Mouse (Mus musculus): Measurements from ENCODE around the gene Chrm1. TPM values are rescaled to one million over a fixed set of nuclear protein-coding genes. Genes with fewer than 3 reads are reported as not detected.
A peak's percentile ranks its signal among the peaks of the same experiment; 100 is the strongest.
"Not testable (repeated sequence)": the region's sequence is repeated elsewhere in the genome, so short reads cannot be mapped to it uniquely, and the experiment has no call there.

The Chrm1 gene
- polyA plus RNA-seq, 1 experiment from 2014 or later = 0.45 TPM

DNA sequence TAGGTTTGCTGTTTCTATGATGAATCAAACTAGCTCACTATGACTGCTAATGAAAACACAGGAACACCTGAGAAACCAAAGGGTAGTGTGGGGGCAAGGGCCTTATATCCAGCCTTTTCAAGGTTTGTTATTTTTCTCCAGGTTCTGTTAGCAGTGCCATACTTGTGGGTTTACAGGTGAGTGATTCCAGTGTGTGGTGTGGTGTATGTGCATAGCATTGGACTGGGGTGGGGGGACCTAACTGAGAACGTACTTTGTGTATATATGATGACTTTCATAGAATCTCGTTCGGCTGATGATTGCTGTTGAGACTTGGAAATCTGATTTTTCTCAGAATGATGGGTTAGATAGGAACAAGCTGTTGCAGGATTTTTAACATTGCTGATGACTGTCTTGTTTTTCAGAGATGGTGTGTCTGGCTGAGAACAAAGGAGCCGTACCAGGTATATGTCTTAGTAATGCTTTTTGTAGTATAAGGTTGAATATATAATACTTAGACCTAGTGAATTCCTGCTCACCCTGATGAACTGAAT, 61.6 kb downstream of the Chrm1 start:
- no peak for DNase-seq
- peak overlapping the region; percentile 56 for H3K4me3 ChIP-seq (replicated peaks; ENCODE audit: low read depth, low read length)
- no peaks in the 10 kb centered on the region for H3K27me3 ChIP-seq (ENCODE audit: control insufficient read depth, insufficient read depth, low read length)
- H3K36me3 ChIP-seq (ENCODE audit: control insufficient read depth, insufficient read depth, low read length) = peaks cover 28% of the 10 kb centered on the region
- no peaks in the 10 kb centered on the region for H3K9me3 ChIP-seq (ENCODE audit: control insufficient read depth, low read length)
- H3K4me1 ChIP-seq (ENCODE audit: control insufficient read depth, insufficient read depth, low read length) = peaks cover 33% of the 10 kb centered on the region
- H3K27ac ChIP-seq (replicated peaks; ENCODE audit: low read depth, low read length) = no peak overlapping the region
- peak overlapping the region; percentile 84 for H3K4me2 ChIP-seq (ENCODE audit: low read length)
- H3K9ac ChIP-seq (replicated peaks; ENCODE audit: low read length) = peak overlapping the region; percentile 75; the same call in 1 of the 2 replicates
- ATAC-seq (ENCODE audit: low FRiP score, low TSS enrichment) = no peak
- 51% methylated on average over 4 of the region's 4 CpGs for WGBS

DNA sequence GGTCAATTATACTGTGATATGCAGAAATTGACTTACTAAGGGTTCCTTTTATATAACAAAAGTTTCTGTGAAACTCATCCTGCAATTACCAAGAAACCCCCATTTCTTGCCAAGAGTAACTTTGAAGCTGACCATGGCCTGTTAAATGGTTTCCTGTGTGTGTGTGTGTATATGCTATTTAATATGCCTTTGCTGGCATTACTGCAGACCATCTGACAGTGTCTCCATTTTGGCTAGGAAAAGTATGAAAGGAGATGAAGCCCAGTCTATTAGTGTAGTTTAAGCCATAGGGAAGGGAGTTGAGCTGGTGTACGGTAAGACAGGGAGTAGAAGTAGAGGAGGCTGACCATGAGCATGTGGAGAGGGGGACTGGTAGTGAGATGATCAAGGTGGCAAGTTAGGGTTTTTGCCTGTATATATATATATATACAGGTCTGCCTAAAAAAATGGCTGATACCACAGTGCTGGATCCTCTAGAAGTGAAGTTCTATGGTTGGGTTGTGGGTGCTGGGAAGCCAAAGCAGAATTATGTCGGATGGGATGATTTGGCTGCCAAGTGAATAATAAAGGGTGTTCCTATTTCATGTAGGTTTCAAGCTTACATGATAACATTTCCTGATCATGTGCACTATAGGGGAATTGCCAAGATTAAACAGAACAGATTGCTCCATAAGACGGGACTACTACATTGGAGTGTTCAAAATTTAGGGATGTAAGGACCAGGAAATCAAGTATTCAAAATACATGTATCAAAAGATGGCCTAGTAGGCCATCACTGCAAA, 63.2 kb downstream of the Chrm1 start:
- no peaks in the 10 kb centered on the region for H3K27me3 ChIP-seq (ENCODE audit: control insufficient read depth, insufficient read depth, low read length)

GRCm38 (mm10) chr19:8727495-8728114, 64.0 kb downstream of the Chrm1 start:
- H3K4me3 ChIP-seq (replicated peaks; ENCODE audit: low read depth, low read length) = no peak overlapping the region
- H3K27ac ChIP-seq (replicated peaks; ENCODE audit: low read depth, low read length) = no peak overlapping the region
- 37% methylated on average over 5 of the region's 5 CpGs for WGBS
- no peaks in the 10 kb centered on the region for H3K27me3 ChIP-seq (ENCODE audit: control insufficient read depth, insufficient read depth, low read length)
- peaks cover 19% of the 10 kb centered on the region for H3K4me1 ChIP-seq (ENCODE audit: control insufficient read depth, insufficient read depth, low read length)
- H3K9ac ChIP-seq (replicated peaks; ENCODE audit: low read length) = no peak overlapping the region
- peaks cover 28% of the 10 kb centered on the region for H3K36me3 ChIP-seq (ENCODE audit: control insufficient read depth, insufficient read depth, low read length)
- no peaks in the 10 kb centered on the region for H3K9me3 ChIP-seq (ENCODE audit: control insufficient read depth, low read length)
- H3K4me2 ChIP-seq (ENCODE audit: low read length) = no peak overlapping the region
- DNase-seq = no peak
- ATAC-seq (ENCODE audit: low FRiP score, low TSS enrichment) = no peak

More for the DNA sequence above, 63.2 kb downstream of the Chrm1 start:
- H3K9ac ChIP-seq (replicated peaks; ENCODE audit: low read length) = no peak overlapping the region
- H3K4me2 ChIP-seq (ENCODE audit: low read length) = no peak overlapping the region
- no peak overlapping the region for H3K4me3 ChIP-seq (replicated peaks; ENCODE audit: low read depth, low read length)
- peaks cover 27% of the 10 kb centered on the region for H3K4me1 ChIP-seq (ENCODE audit: control insufficient read depth, insufficient read depth, low read length)
- DNase-seq = no peak
- no peaks in the 10 kb centered on the region for H3K9me3 ChIP-seq (ENCODE audit: control insufficient read depth, low read length)
- no peak for ATAC-seq (ENCODE audit: low FRiP score, low TSS enrichment)
- 19% methylated on average over 3 of the region's 3 CpGs for WGBS
- peaks cover 28% of the 10 kb centered on the region for H3K36me3 ChIP-seq (ENCODE audit: control insufficient read depth, insufficient read depth, low read length)
- H3K27ac ChIP-seq (replicated peaks; ENCODE audit: low read depth, low read length) = no peak overlapping the region

- not testable (repeated sequence) for H3K9me3 ChIP-seq (ENCODE audit: control insufficient read depth, low read length); H3K27me3 ChIP-seq (ENCODE audit: control insufficient read depth, insufficient read depth, low read length); DNase-seq; H3K4me3 ChIP-seq (replicated peaks; ENCODE audit: low read depth, low read length); H3K27ac ChIP-seq (replicated peaks; ENCODE audit: low read depth, low read length); ATAC-seq (ENCODE audit: low FRiP score, low TSS enrichment); H3K4me2 ChIP-seq (ENCODE audit: low read length); H3K9ac ChIP-seq (replicated peaks; ENCODE audit: low read length)
- Histone ChIP-seq H3K4me1 (ENCODE audit: control insufficient read depth, insufficient read depth, low read length) (peaks cover 19% of the 10 kb centered on the region), H3K36me3 (ENCODE audit: control insufficient read depth, insufficient read depth, low read length) (peaks cover 28% of the 10 kb centered on the region)
- 57% methylated on average over 3 of the region's 3 CpGs for WGBS
Observed at GRCm38 (mm10) chr19:8728335-8729099, 64.9 kb downstream of the Chrm1 start.

Other genes with a start within 250 kb of the Chrm1 start
- 4.5 and 6.4 TPM in 2 replicates for gene Slc22a8, start 72.5 kb upstream of the Chrm1 start, polyA plus RNA-seq (2014; fragmentation: Nextera tagmentation; extraction: Ambion mirVana)
- gene Slc22a6, start 45.8 kb upstream of the Chrm1 start, polyA plus RNA-seq (2014; fragmentation: Nextera tagmentation; extraction: Ambion mirVana) = 8.0 TPM in 1 of 2 replicates, not detected in the other
- gene Slc3a2, start 59.6 kb downstream of the Chrm1 start, polyA plus RNA-seq (2014; fragmentation: Nextera tagmentation; extraction: Ambion mirVana) = 157 TPM in 2 replicates
- 89.1 and 95.7 TPM in 2 replicates for gene Wdr74, start 72.0 kb downstream of the Chrm1 start, polyA plus RNA-seq (2014; fragmentation: Nextera tagmentation; extraction: Ambion mirVana)
- gene 1700092M07Rik, start 76.9 kb downstream of the Chrm1 start, polyA plus RNA-seq (2014; fragmentation: Nextera tagmentation; extraction: Ambion mirVana) = 0.97 and 1.1 TPM in 2 replicates
- gene Stx5a, start 77.6 kb downstream of the Chrm1 start, polyA plus RNA-seq (2014; fragmentation: Nextera tagmentation; extraction: Ambion mirVana) = 102 and 110 TPM in 2 replicates
- gene Nxf1, start 93.3 kb downstream of the Chrm1 start, polyA plus RNA-seq (2014; fragmentation: Nextera tagmentation; extraction: Ambion mirVana) = 146 and 171 TPM in 2 replicates
- gene Tmem223, start 107.2 kb downstream of the Chrm1 start, polyA plus RNA-seq (2014; fragmentation: Nextera tagmentation; extraction: Ambion mirVana) = 270 and 278 TPM in 2 replicates
- 24.8 and 32.4 TPM in 2 replicates for gene Tmem179b, start 110.7 kb downstream of the Chrm1 start, polyA plus RNA-seq (2014; fragmentation: Nextera tagmentation; extraction: Ambion mirVana)
- gene Taf6l, start 122.6 kb downstream of the Chrm1 start, polyA plus RNA-seq (2014; fragmentation: Nextera tagmentation; extraction: Ambion mirVana) = 18.0 and 21.0 TPM in 2 replicates
- gene Polr2g, start 134.8 kb downstream of the Chrm1 start, polyA plus RNA-seq (2014; fragmentation: Nextera tagmentation; extraction: Ambion mirVana) = 156 and 165 TPM in 2 replicates
- 7.2 and 7.9 TPM in 2 replicates for gene Zbtb3, start 138.8 kb downstream of the Chrm1 start, polyA plus RNA-seq (2014; fragmentation: Nextera tagmentation; extraction: Ambion mirVana)
- 37.5 and 55.8 TPM in 2 replicates for gene Ttc9c, start 155.5 kb downstream of the Chrm1 start, polyA plus RNA-seq (2014; fragmentation: Nextera tagmentation; extraction: Ambion mirVana)
- gene Hnrnpul2, start 156.2 kb downstream of the Chrm1 start, polyA plus RNA-seq (2014; fragmentation: Nextera tagmentation; extraction: Ambion mirVana) = 8.8 and 9.6 TPM in 2 replicates
- gene AC129217.1, start 166.0 kb downstream of the Chrm1 start, polyA plus RNA-seq (2014; fragmentation: Nextera tagmentation; extraction: Ambion mirVana) = not detected in 2 replicates
- gene Bscl2, start 173.7 kb downstream of the Chrm1 start, polyA plus RNA-seq (2014; fragmentation: Nextera tagmentation; extraction: Ambion mirVana) = 78.2 and 98.7 TPM in 2 replicates
- 466 and 598 TPM in 2 replicates for gene Gng3, start 175.4 kb downstream of the Chrm1 start, polyA plus RNA-seq (2014; fragmentation: Nextera tagmentation; extraction: Ambion mirVana)
- 0.28 and 0.62 TPM in 2 replicates for gene Lrrn4cl, start 187.0 kb downstream of the Chrm1 start, polyA plus RNA-seq (2014; fragmentation: Nextera tagmentation; extraction: Ambion mirVana)
- 139 and 154 TPM in 2 replicates for gene Ubxn1, start 207.7 kb downstream of the Chrm1 start, polyA plus RNA-seq (2014; fragmentation: Nextera tagmentation; extraction: Ambion mirVana)
- 61.3 and 62.6 TPM in 2 replicates for gene Uqcc3, start 217.1 kb downstream of the Chrm1 start, polyA plus RNA-seq (2014; fragmentation: Nextera tagmentation; extraction: Ambion mirVana)
- gene Lbhd1, start 219.9 kb downstream of the Chrm1 start, polyA plus RNA-seq (2014; fragmentation: Nextera tagmentation; extraction: Ambion mirVana) = 34.9 and 38.0 TPM in 2 replicates
- not detected in 2 replicates for gene Gm49403, start 220.1 kb downstream of the Chrm1 start, polyA plus RNA-seq (2014; fragmentation: Nextera tagmentation; extraction: Ambion mirVana)
- gene 1810009A15Rik, start 225.1 kb downstream of the Chrm1 start, polyA plus RNA-seq (2014; fragmentation: Nextera tagmentation; extraction: Ambion mirVana) = 40.4 and 43.1 TPM in 2 replicates
- gene Gm49416, start 225.1 kb downstream of the Chrm1 start, polyA plus RNA-seq (2014; fragmentation: Nextera tagmentation; extraction: Ambion mirVana) = 0.30 TPM in 1 of 2 replicates, not detected in the other
- gene Ints5, start 229.2 kb downstream of the Chrm1 start, polyA plus RNA-seq (2014; fragmentation: Nextera tagmentation; extraction: Ambion mirVana) = 28.2 and 31.1 TPM in 2 replicates
- 59.0 and 83.3 TPM in 2 replicates for gene Ganab, start 234.3 kb downstream of the Chrm1 start, polyA plus RNA-seq (2014; fragmentation: Nextera tagmentation; extraction: Ambion mirVana)

Data from midbrain, embryonic 14.5 days (tissue).